Mouse (Mus musculus) T-helper 1 cell (primary cell): Measurements from ENCODE around the gene Olfr123.

Experiments used
- in situ Hi-C: fragments of 300-600 bp; cut with MboI, MseI; formaldehyde crosslinking; loops from one replicate; pipeline ENCODE4 v1.15.1; 2025; ENCODE audit warnings: high pct_unique_total_duplicates

The Olfr123 gene

GRCm38 (mm10) chr17:37793229-37793628, at the start of gene Olfr123:
TSS of gene Olfr123 (plus strand) at chr17:37793529.
- in situ Hi-C loops, result no loop called here

GRCm38 (mm10) chr17:37768307-37768706, 25.0 kb upstream of the Olfr123 start, which contains the start of gene Olfr122:
TSS of gene Olfr122 (plus strand) at chr17:37768607.
- in situ Hi-C loops, result no loop called here

GRCm38 (mm10) chr17:37799588-37799987, 6.3 kb downstream of the Olfr123 start, which contains the start of gene Olfr124:
TSS of gene Olfr124 (plus strand) at chr17:37799888.
- in situ Hi-C loops, result no loop called here

- in situ Hi-C loops, result no loop called here
These were observed 39.3 kb downstream of the Olfr123 start, which contains the start of gene Olfr125 for GRCm38 (mm10) chr17:37832649-37833048. TSS of gene Olfr125 (plus strand) at chr17:37832949.

GRCm38 (mm10) chr17:37847183-37847582, 53.9 kb downstream of the Olfr123 start, which contains the start of gene Olfr126:
TSS of gene Olfr126 (plus strand) at chr17:37847483.
- in situ Hi-C loops, result no loop called here
